Mouse (Mus musculus): ENCODE results near the gene Bcar3. TPM values are rescaled to one million over a fixed set of nuclear protein-coding genes. Genes with fewer than 3 reads are reported as not detected.

The Bcar3 gene
- polyA plus RNA-seq, 1 experiment from 2014 or later: 4.4 TPM

- Histone ChIP-seq H3K4me1 (ENCODE audit: control insufficient read depth, insufficient read depth, low read length) (no peaks in the 10 kb centered on the region), H3K9me3 (ENCODE audit: control insufficient read depth, low read length) (no peaks in the 10 kb centered on the region), H3K9ac (replicated peaks; ENCODE audit: low read depth, low read length) (no peak overlapping the region), H3K4me3 (ENCODE audit: low read depth, low read length) (no peak overlapping the region), H3K4me2 (ENCODE audit: low read depth, low read length) (no peak overlapping the region), H3K27ac (ENCODE audit: low read depth, low read length) (no peak overlapping the region), H3K36me3 (ENCODE audit: control insufficient read depth, insufficient read depth, low read length) (peaks cover 22% of the 10 kb centered on the region), H3K27me3 (ENCODE audit: control insufficient read depth, insufficient read depth, low read length) (no peaks in the 10 kb centered on the region)
- ATAC-seq (ENCODE audit: low read depth): 0 out of 2 replicates have a peak, but pooled peaks have one; percentile 23
- 91% methylated on average over 8 of the region's 8 CpGs for WGBS
These were observed 242.2 kb downstream of the Bcar3 start for GRCm38 (mm10) chr3:122535938-122536703.

GRCm38 (mm10) chr3:122538851-122539250 is 244.9 kb downstream of the Bcar3 start:
- Histone ChIP-seq H3K27ac (ENCODE audit: low read depth, low read length) (no peak overlapping the region), H3K4me1 (ENCODE audit: control insufficient read depth, insufficient read depth, low read length) (no peaks in the 10 kb centered on the region), H3K4me2 (ENCODE audit: low read depth, low read length) (no peak overlapping the region), H3K4me3 (ENCODE audit: low read depth, low read length) (no peak overlapping the region), H3K27me3 (ENCODE audit: control insufficient read depth, insufficient read depth, low read length) (no peaks in the 10 kb centered on the region), H3K36me3 (ENCODE audit: control insufficient read depth, insufficient read depth, low read length) (peaks cover 36% of the 10 kb centered on the region), H3K9me3 (ENCODE audit: control insufficient read depth, low read length) (no peaks in the 10 kb centered on the region), H3K9ac (replicated peaks; ENCODE audit: low read depth, low read length) (no peak overlapping the region)
- ATAC-seq (ENCODE audit: low read depth): no peak
- 90% methylated on average over 2 of the region's 2 CpGs for WGBS

GRCm38 (mm10) chr3:122539961-122540690 is 246.2 kb downstream of the Bcar3 start:
- no peak for ATAC-seq (ENCODE audit: low read depth)
- Histone ChIP-seq H3K36me3 (ENCODE audit: control insufficient read depth, insufficient read depth, low read length) (peaks cover 45% of the 10 kb centered on the region), H3K9me3 (ENCODE audit: control insufficient read depth, low read length) (no peaks in the 10 kb centered on the region), H3K4me1 (ENCODE audit: control insufficient read depth, insufficient read depth, low read length) (no peaks in the 10 kb centered on the region), H3K27ac (ENCODE audit: low read depth, low read length) (no peak overlapping the region), H3K9ac (replicated peaks; ENCODE audit: low read depth, low read length) (no peak overlapping the region), H3K27me3 (ENCODE audit: control insufficient read depth, insufficient read depth, low read length) (no peaks in the 10 kb centered on the region), H3K4me2 (ENCODE audit: low read depth, low read length) (no peak overlapping the region), H3K4me3 (ENCODE audit: low read depth, low read length) (no peak overlapping the region)
- WGBS: 57% methylated on average over 17 of the region's 17 CpGs

- no peaks in the 10 kb centered on the region for H3K27me3 ChIP-seq (ENCODE audit: control insufficient read depth, insufficient read depth, low read length)
- no peak overlapping the region for H3K4me3 ChIP-seq (ENCODE audit: low read depth, low read length)
- no peak overlapping the region for H3K27ac ChIP-seq (ENCODE audit: low read depth, low read length)
- H3K4me2 ChIP-seq (ENCODE audit: low read depth, low read length): no peak overlapping the region
- no peak overlapping the region for H3K9ac ChIP-seq (replicated peaks; ENCODE audit: low read depth, low read length)
- no peaks in the 10 kb centered on the region for H3K9me3 ChIP-seq (ENCODE audit: control insufficient read depth, low read length)
- WGBS: 80% methylated on average over 4 of the region's 4 CpGs
- ATAC-seq (ENCODE audit: low read depth): no peak
- H3K4me1 ChIP-seq (ENCODE audit: control insufficient read depth, insufficient read depth, low read length): no peaks in the 10 kb centered on the region
- peaks cover 45% of the 10 kb centered on the region for H3K36me3 ChIP-seq (ENCODE audit: control insufficient read depth, insufficient read depth, low read length)
These were observed 247.0 kb downstream of the Bcar3 start for GRCm38 (mm10) chr3:122540918-122541317.

- Histone ChIP-seq H3K4me1 (ENCODE audit: control insufficient read depth, insufficient read depth, low read length) (no peaks in the 10 kb centered on the region), H3K4me3 (ENCODE audit: low read depth, low read length) (no peak overlapping the region), H3K36me3 (ENCODE audit: control insufficient read depth, insufficient read depth, low read length) (peaks cover 44% of the 10 kb centered on the region), H3K4me2 (ENCODE audit: low read depth, low read length) (no peak overlapping the region), H3K9me3 (ENCODE audit: control insufficient read depth, low read length) (no peaks in the 10 kb centered on the region), H3K9ac (replicated peaks; ENCODE audit: low read depth, low read length) (no peak overlapping the region), H3K27ac (ENCODE audit: low read depth, low read length) (no peak overlapping the region), H3K27me3 (ENCODE audit: control insufficient read depth, insufficient read depth, low read length) (no peaks in the 10 kb centered on the region)
- no peak for ATAC-seq (ENCODE audit: low read depth)
- 95% methylated on average over 2 of the region's 2 CpGs for WGBS
These were observed 251.4 kb downstream of the Bcar3 start for GRCm38 (mm10) chr3:122545346-122545745.

- no peak for ATAC-seq (ENCODE audit: low read depth)
- peaks cover 29% of the 10 kb centered on the region for H3K36me3 ChIP-seq (ENCODE audit: control insufficient read depth, insufficient read depth, low read length)
- WGBS: 89% methylated on average over 4 of the region's 4 CpGs
These were observed 253.5 kb downstream of the Bcar3 start for GRCm38 (mm10) chr3:122547469-122547868.

GRCm38 (mm10) chr3:122551174-122551573 is 257.2 kb downstream of the Bcar3 start:
- H3K9ac ChIP-seq (replicated peaks; ENCODE audit: low read depth, low read length): no peak overlapping the region
- H3K4me1 ChIP-seq (ENCODE audit: control insufficient read depth, insufficient read depth, low read length): no peaks in the 10 kb centered on the region
- WGBS: 95% methylated on average over 3 of the region's 3 CpGs
- no peaks in the 10 kb centered on the region for H3K27me3 ChIP-seq (ENCODE audit: control insufficient read depth, insufficient read depth, low read length)
- H3K4me3 ChIP-seq (ENCODE audit: low read depth, low read length): no peak overlapping the region
- no peak overlapping the region for H3K4me2 ChIP-seq (ENCODE audit: low read depth, low read length)
- no peak for ATAC-seq (ENCODE audit: low read depth)
- no peak overlapping the region for H3K27ac ChIP-seq (ENCODE audit: low read depth, low read length)
- no peaks in the 10 kb centered on the region for H3K9me3 ChIP-seq (ENCODE audit: control insufficient read depth, low read length)
- H3K36me3 ChIP-seq (ENCODE audit: control insufficient read depth, insufficient read depth, low read length): peaks cover 13% of the 10 kb centered on the region

More at GRCm38 (mm10) chr3:122547469-122547868, 253.5 kb downstream of the Bcar3 start:
- no peak overlapping the region for H3K4me2 ChIP-seq (ENCODE audit: low read depth, low read length)
- no peak overlapping the region for H3K27ac ChIP-seq (ENCODE audit: low read depth, low read length)
- H3K9ac ChIP-seq (replicated peaks; ENCODE audit: low read depth, low read length): no peak overlapping the region
- H3K4me1 ChIP-seq (ENCODE audit: control insufficient read depth, insufficient read depth, low read length): no peaks in the 10 kb centered on the region
- no peaks in the 10 kb centered on the region for H3K9me3 ChIP-seq (ENCODE audit: control insufficient read depth, low read length)
- H3K4me3 ChIP-seq (ENCODE audit: low read depth, low read length): no peak overlapping the region
- H3K27me3 ChIP-seq (ENCODE audit: control insufficient read depth, insufficient read depth, low read length): no peaks in the 10 kb centered on the region

- WGBS: 38% methylated on average over 2 of the region's 2 CpGs
- no peak for ATAC-seq (ENCODE audit: low read depth)
- no peak overlapping the region for H3K4me2 ChIP-seq (ENCODE audit: low read depth, low read length)
These were observed 263.8 kb downstream of the Bcar3 start for GRCm38 (mm10) chr3:122557766-122558165.

GRCm38 (mm10) chr3:122565285-122565684 is 271.3 kb downstream of the Bcar3 start:
- no peak overlapping the region for H3K4me2 ChIP-seq (ENCODE audit: low read depth, low read length)
- ATAC-seq (ENCODE audit: low read depth): no peak
- H3K36me3 ChIP-seq (ENCODE audit: control insufficient read depth, insufficient read depth, low read length): peaks cover 3% of the 10 kb centered on the region; the same call in 1 of the 2 replicates
- WGBS: 53% methylated on average over 7 of the region's 7 CpGs
- H3K4me1 ChIP-seq (ENCODE audit: control insufficient read depth, insufficient read depth, low read length): no peaks in the 10 kb centered on the region
- no peaks in the 10 kb centered on the region for H3K9me3 ChIP-seq (ENCODE audit: control insufficient read depth, low read length)
- no peak overlapping the region for H3K27ac ChIP-seq (ENCODE audit: low read depth, low read length)
- no peaks in the 10 kb centered on the region for H3K27me3 ChIP-seq (ENCODE audit: control insufficient read depth, insufficient read depth, low read length)
- H3K4me3 ChIP-seq (ENCODE audit: low read depth, low read length): no peak overlapping the region
- no peak overlapping the region for H3K9ac ChIP-seq (replicated peaks; ENCODE audit: low read depth, low read length)

More at GRCm38 (mm10) chr3:122557766-122558165, 263.8 kb downstream of the Bcar3 start:
- H3K9ac ChIP-seq (replicated peaks; ENCODE audit: low read depth, low read length): no peak overlapping the region
- H3K4me3 ChIP-seq (ENCODE audit: low read depth, low read length): no peak overlapping the region
- no peaks in the 10 kb centered on the region; the same call in 1 of the 2 replicates for H3K36me3 ChIP-seq (ENCODE audit: control insufficient read depth, insufficient read depth, low read length)
- H3K27me3 ChIP-seq (ENCODE audit: control insufficient read depth, insufficient read depth, low read length): no peaks in the 10 kb centered on the region
- no peaks in the 10 kb centered on the region for H3K4me1 ChIP-seq (ENCODE audit: control insufficient read depth, insufficient read depth, low read length)
- H3K9me3 ChIP-seq (ENCODE audit: control insufficient read depth, low read length): no peaks in the 10 kb centered on the region
- H3K27ac ChIP-seq (ENCODE audit: low read depth, low read length): no peak overlapping the region
